Mouse (Mus musculus) hindbrain, embryonic 10.5 days (tissue): ENCODE results near the gene Bcl2l13. TPM values are rescaled to one million over a fixed set of nuclear protein-coding genes. Genes with fewer than 3 reads are reported as not detected.
"Not testable (repeated sequence)": the region's sequence is repeated elsewhere in the genome, so short reads cannot be mapped to it uniquely, and the experiment has no call there.

Source experiments
- DNase-seq: peaks from one replicate; pipeline ENCODE4 v3.0.0-alpha.2; 2017; ENCODE audit warnings: low spot score
- H3K27ac ChIP-seq: fragments of 300-500 bp; sonication (generic); 2 replicates; pipeline ENCODE4 v1.5.1; 2016; ENCODE audit warnings: mild to moderate bottlenecking, moderate library complexity
- H3K27me3 ChIP-seq: fragments of 300-500 bp; sonication (generic); 2 replicates; pipeline ENCODE4 v1.6.1; 2016; ENCODE audit warnings: mild to moderate bottlenecking; ENCODE audit not compliant: poor library complexity, insufficient read depth, severe bottlenecking
- H3K36me3 ChIP-seq: fragments of 300-500 bp; sonication (generic); 2 replicates; pipeline ENCODE4 v1.6.1; 2016; ENCODE audit warnings: mild to moderate bottlenecking, moderate library complexity
- H3K4me1 ChIP-seq: fragments of 300-500 bp; sonication (generic); replicated peaks from 2 replicates; pipeline ENCODE4 v1.6.1; 2016; ENCODE audit warnings: mild to moderate bottlenecking
- H3K4me3 ChIP-seq: fragments of 300-500 bp; sonication (generic); 2 replicates; pipeline ENCODE4 v1.5.1; 2016; ENCODE audit warnings: mild to moderate bottlenecking, moderate library complexity
- H3K9me3 ChIP-seq: fragments of 300-500 bp; sonication (generic); 2 replicates; pipeline ENCODE4 v1.6.1; 2016; ENCODE audit warnings: mild to moderate bottlenecking, moderate library complexity
- WGBS: fragments of 180-500 bp; shearing (Covaris S2); methylation state at CpG from one replicate; pipeline ENCODE4 v1.1.7; 2016; 5-methylcytosine and 5-hydroxymethylcytosine counted together
- polyA plus RNA-seq: library from polyadenylated mRNA; unstranded; fragments of >200 nt; fragmentation: Nextera tagmentation; extraction: Ambion mirVana; gene quantifications from 2 replicates; pipeline ENCODE4 v1.2.1, GENCODE M21; 2016

The Bcl2l13 gene
- polyA plus RNA-seq, 1 experiment from 2014 or later = 41.3 TPM

- Histone ChIP-seq H3K4me3 (peak overlapping the region; percentile 98), H3K4me1 (peaks cover 18% of the 10 kb centered on the region), H3K9me3 (0 out of 2 replicates have a peak, but pooled peaks cover 4% of the 10 kb centered on the region), H3K27ac (peak overlapping the region; percentile 99), H3K36me3 (peaks cover 24% of the 10 kb centered on the region), H3K27me3 (no peaks in the 10 kb centered on the region)
- 5% methylated on average over 37 of the region's 37 CpGs for WGBS
- DNase-seq = no peak
Measured at GRCm38 (mm10) chr6:120836389-120837151, 558 bp downstream of the Bcl2l13 start.

GRCm38 (mm10) chr6:120837152-120837530 lies 1.1 kb downstream of the Bcl2l13 start:
- H3K4me3 ChIP-seq = peak overlapping the region; percentile 98
- H3K27ac ChIP-seq = peak overlapping the region; percentile 99; the same call in 1 of the 2 replicates
- H3K9me3 ChIP-seq = 0 out of 2 replicates have a peak, but pooled peaks cover 4% of the 10 kb centered on the region
- H3K27me3 ChIP-seq = no peaks in the 10 kb centered on the region
- WGBS = 70% methylated on average over 1 of the region's 1 CpGs
- peaks cover 24% of the 10 kb centered on the region for H3K36me3 ChIP-seq
- peaks cover 18% of the 10 kb centered on the region for H3K4me1 ChIP-seq
- no peak for DNase-seq

GRCm38 (mm10) chr6:120840258-120840657 lies 4.2 kb downstream of the Bcl2l13 start:
- H3K9me3 ChIP-seq = 0 out of 2 replicates have a peak, but pooled peaks cover 4% of the 10 kb centered on the region
- H3K4me1 ChIP-seq = peaks cover 18% of the 10 kb centered on the region
- H3K4me3 ChIP-seq = no peak overlapping the region
- no peak for DNase-seq
- no peak overlapping the region for H3K27ac ChIP-seq
- peaks cover 30% of the 10 kb centered on the region for H3K36me3 ChIP-seq
- 96% methylated on average over 7 of the region's 7 CpGs for WGBS
- H3K27me3 ChIP-seq = no peaks in the 10 kb centered on the region

GRCm38 (mm10) chr6:120841754-120842153 lies 5.7 kb downstream of the Bcl2l13 start:
- Histone ChIP-seq H3K36me3 (peaks cover 30% of the 10 kb centered on the region), H3K27ac (no peak overlapping the region), H3K9me3 (0 out of 2 replicates have a peak, but pooled peaks cover 4% of the 10 kb centered on the region), H3K4me3 (no peak overlapping the region), H3K4me1 (peaks cover 10% of the 10 kb centered on the region), H3K27me3 (no peaks in the 10 kb centered on the region)
- DNase-seq = no peak
- 96% methylated on average over 5 of the region's 5 CpGs for WGBS

GRCm38 (mm10) chr6:120850720-120851119 lies 14.7 kb downstream of the Bcl2l13 start:
- not testable (repeated sequence) for H3K4me1 ChIP-seq, H3K27me3 ChIP-seq, H3K9me3 ChIP-seq, DNase-seq, H3K27ac ChIP-seq, H3K4me3 ChIP-seq
- peaks cover 77% of the 10 kb centered on the region for H3K36me3 ChIP-seq

GRCm38 (mm10) chr6:120854413-120854812 lies 18.4 kb downstream of the Bcl2l13 start:
- no peaks in the 10 kb centered on the region for H3K27me3 ChIP-seq
- H3K9me3 ChIP-seq = no peaks in the 10 kb centered on the region
- no peak overlapping the region for H3K27ac ChIP-seq
- 92% methylated on average over 10 of the region's 10 CpGs for WGBS
- no peak overlapping the region for H3K4me3 ChIP-seq
- DNase-seq = no peak
- peaks cover 10% of the 10 kb centered on the region for H3K4me1 ChIP-seq
- H3K36me3 ChIP-seq = peaks cover 65% of the 10 kb centered on the region

- DNase-seq = peak; percentile 6
- no peak overlapping the region for H3K4me3 ChIP-seq
- 59% methylated on average over 8 of the region's 8 CpGs for WGBS
- no peak overlapping the region for H3K27ac ChIP-seq
- H3K4me1 ChIP-seq = peaks cover 10% of the 10 kb centered on the region
- no peaks in the 10 kb centered on the region for H3K9me3 ChIP-seq
- no peaks in the 10 kb centered on the region for H3K27me3 ChIP-seq
- peaks cover 58% of the 10 kb centered on the region for H3K36me3 ChIP-seq
Measured at GRCm38 (mm10) chr6:120858217-120858711, 22.3 kb downstream of the Bcl2l13 start.

GRCm38 (mm10) chr6:120860079-120860478 lies 24.1 kb downstream of the Bcl2l13 start:
- no peak overlapping the region for H3K4me3 ChIP-seq
- peaks cover 10% of the 10 kb centered on the region for H3K4me1 ChIP-seq
- H3K9me3 ChIP-seq = no peaks in the 10 kb centered on the region
- DNase-seq = no peak
- WGBS = 96% methylated on average over 3 of the region's 3 CpGs
- H3K27me3 ChIP-seq = no peaks in the 10 kb centered on the region
- peaks cover 60% of the 10 kb centered on the region for H3K36me3 ChIP-seq
- H3K27ac ChIP-seq = no peak overlapping the region

- no peak for DNase-seq
- H3K36me3 ChIP-seq = peaks cover 66% of the 10 kb centered on the region
- H3K4me3 ChIP-seq = no peak overlapping the region
- H3K9me3 ChIP-seq = no peaks in the 10 kb centered on the region
- H3K27me3 ChIP-seq = no peaks in the 10 kb centered on the region
- H3K4me1 ChIP-seq = no peaks in the 10 kb centered on the region
- 92% methylated on average over 9 of the region's 9 CpGs for WGBS
- no peak overlapping the region for H3K27ac ChIP-seq
Measured at GRCm38 (mm10) chr6:120866051-120866814, 30.2 kb downstream of the Bcl2l13 start.

- Histone ChIP-seq H3K4me3 (no peak overlapping the region), H3K27me3 (no peaks in the 10 kb centered on the region), H3K27ac (no peak overlapping the region), H3K36me3 (peaks cover 53% of the 10 kb centered on the region), H3K4me1 (no peaks in the 10 kb centered on the region), H3K9me3 (no peaks in the 10 kb centered on the region)
- 84% methylated on average over 1 of the region's 1 CpGs for WGBS
- no peak for DNase-seq
Measured at GRCm38 (mm10) chr6:120868824-120869223, 32.8 kb downstream of the Bcl2l13 start.

- DNase-seq = no peak
- Histone ChIP-seq H3K27me3 (no peaks in the 10 kb centered on the region), H3K4me3 (no peak overlapping the region), H3K27ac (no peak overlapping the region), H3K36me3 (peaks cover 40% of the 10 kb centered on the region), H3K9me3 (no peaks in the 10 kb centered on the region), H3K4me1 (no peaks in the 10 kb centered on the region)
- WGBS = 92% methylated on average over 2 of the region's 2 CpGs
Measured at GRCm38 (mm10) chr6:120871286-120871685, 35.3 kb downstream of the Bcl2l13 start.

GRCm38 (mm10) chr6:120873874-120874273 lies 37.9 kb downstream of the Bcl2l13 start:
- Histone ChIP-seq H3K9me3 (no peaks in the 10 kb centered on the region), H3K4me1 (no peaks in the 10 kb centered on the region), H3K27me3 (no peaks in the 10 kb centered on the region), H3K4me3 (no peak overlapping the region), H3K36me3 (peaks cover 54% of the 10 kb centered on the region), H3K27ac (no peak overlapping the region)
- WGBS = 88% methylated on average over 9 of the region's 9 CpGs
- no peak for DNase-seq

- no peak overlapping the region for H3K4me3 ChIP-seq
- peaks cover 85% of the 10 kb centered on the region for H3K36me3 ChIP-seq
- no peaks in the 10 kb centered on the region for H3K4me1 ChIP-seq
- 93% methylated on average over 5 of the region's 5 CpGs for WGBS
- DNase-seq = no peak
- 0 out of 2 replicates have a peak, but pooled peaks cover 3% of the 10 kb centered on the region for H3K9me3 ChIP-seq
- H3K27ac ChIP-seq = no peak overlapping the region
- no peaks in the 10 kb centered on the region for H3K27me3 ChIP-seq
Measured at GRCm38 (mm10) chr6:120879046-120879445, 43.0 kb downstream of the Bcl2l13 start.
